Mouse (Mus musculus) frontal cortex, adult 2 months (tissue): ENCODE results near the gene Podxl. TPM values are rescaled to one million over a fixed set of nuclear protein-coding genes. Genes with fewer than 3 reads are reported as not detected.
"Not testable (repeated sequence)": the region's sequence is repeated elsewhere in the genome, so short reads cannot be mapped to it uniquely, and the experiment has no call there.

ENCODE experiments used
- DNase-seq, 2 experiments: peaks; one replicate each; pipeline ENCODE4 v3.0.0; 2022; ENCODE audit warnings: low spot score in 1 of 2; ENCODE audit errors: extremely low spot score in 1 of 2
- polyA plus RNA-seq: library from polyadenylated mRNA; depleted of rRNA; stranded (reverse); fragments of >200 nt; gene quantifications from 2 replicates; pipeline ENCODE4 v1.2.3, GENCODE M21; 2012

Gene Podxl
- polyA plus RNA-seq, 1 experiment, result 17.7 TPM

DNA sequence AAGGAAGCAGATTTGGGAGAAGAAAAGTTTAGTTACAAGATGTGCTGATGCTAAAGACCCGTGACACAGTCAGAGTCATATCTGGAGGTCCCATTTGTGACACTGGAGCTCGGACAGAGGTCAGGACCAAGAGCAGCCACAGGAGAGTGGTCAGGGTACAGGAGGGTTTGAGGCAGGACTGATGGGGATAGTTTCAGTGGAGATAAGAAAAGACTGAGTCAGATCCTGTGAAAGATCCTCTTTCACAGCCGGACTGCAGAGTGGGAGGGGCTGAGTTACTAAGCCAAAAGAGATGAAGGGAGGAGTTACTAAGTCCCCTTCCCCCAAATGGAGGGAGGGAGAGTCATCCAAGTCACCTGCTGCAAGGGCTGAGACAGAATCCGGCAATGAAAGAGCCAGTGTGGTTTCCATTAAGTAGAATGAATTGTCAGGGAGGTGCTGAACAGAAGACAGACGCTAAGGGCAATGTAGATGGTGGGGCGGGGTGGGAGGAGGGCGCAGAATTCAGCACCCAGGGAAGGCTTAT lies 4.4 kb upstream of the Podxl start:
- DNase-seq, result no peak

DNA sequence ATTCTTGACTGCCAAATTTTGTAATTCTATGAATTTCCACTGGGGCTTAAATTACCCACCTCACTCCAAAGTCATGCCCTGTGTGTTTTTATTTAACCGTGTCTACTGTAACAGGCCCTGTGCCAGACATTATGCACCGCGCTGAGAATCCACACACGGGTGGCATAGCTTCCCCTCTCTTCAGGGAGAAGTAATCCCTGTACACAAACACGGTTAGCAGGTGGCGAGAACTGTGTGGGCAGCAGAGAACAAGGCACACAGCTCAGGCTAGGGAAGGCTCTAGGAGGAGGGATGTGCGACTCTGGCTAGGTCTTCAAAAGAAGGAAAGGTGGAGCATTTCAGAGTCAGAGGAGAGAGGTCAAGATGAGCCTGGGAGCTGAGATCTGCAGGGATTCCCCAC lies 3.4 kb upstream of the Podxl start:
- peak in 1 of 2 experiments; percentile 23 for DNase-seq

DNA sequence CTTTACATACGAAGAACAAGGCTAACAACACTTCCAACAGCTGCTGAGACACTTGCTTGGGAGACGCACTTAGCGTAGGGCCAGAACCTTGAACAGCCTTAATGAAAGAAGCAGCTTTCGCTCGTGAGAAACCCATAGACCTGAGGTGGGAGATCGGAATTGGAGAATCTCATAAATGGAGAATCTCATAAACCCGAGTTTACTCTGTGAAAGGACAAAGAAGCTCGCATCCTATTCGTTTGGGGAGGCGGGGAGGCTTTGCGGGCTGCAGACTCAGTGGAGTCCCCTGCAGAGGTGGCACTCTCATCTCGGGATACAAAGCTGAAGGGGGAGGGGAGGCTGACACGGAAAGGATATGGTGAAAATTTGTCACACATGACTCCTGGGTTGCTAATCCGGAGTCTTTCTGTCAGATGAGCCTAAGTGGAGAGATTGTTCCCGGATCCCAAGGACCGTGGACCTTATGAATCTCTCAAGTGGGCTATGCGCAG lies 1.2 kb upstream of the Podxl start:
- DNase-seq, result peak in 1 of 2 experiments; percentile 8

DNA sequence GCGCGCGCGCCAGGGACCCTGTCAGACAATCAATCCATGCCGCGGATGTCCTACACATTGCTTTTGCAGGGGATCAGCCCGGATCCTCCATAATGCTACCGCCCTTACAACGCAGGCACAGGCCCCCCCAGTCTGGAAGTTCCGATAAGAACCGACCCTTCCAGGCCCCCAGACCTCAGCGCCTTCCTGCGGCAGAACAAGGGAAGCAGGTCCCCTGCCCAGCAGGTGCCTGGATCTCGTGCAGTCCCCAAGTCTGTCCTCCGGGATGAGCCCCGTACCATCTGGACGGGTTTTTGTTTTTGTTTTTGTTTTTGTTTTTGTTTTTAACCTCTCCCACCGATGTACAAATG lies 376 bp upstream of the Podxl start:
- no peak for DNase-seq

DNA sequence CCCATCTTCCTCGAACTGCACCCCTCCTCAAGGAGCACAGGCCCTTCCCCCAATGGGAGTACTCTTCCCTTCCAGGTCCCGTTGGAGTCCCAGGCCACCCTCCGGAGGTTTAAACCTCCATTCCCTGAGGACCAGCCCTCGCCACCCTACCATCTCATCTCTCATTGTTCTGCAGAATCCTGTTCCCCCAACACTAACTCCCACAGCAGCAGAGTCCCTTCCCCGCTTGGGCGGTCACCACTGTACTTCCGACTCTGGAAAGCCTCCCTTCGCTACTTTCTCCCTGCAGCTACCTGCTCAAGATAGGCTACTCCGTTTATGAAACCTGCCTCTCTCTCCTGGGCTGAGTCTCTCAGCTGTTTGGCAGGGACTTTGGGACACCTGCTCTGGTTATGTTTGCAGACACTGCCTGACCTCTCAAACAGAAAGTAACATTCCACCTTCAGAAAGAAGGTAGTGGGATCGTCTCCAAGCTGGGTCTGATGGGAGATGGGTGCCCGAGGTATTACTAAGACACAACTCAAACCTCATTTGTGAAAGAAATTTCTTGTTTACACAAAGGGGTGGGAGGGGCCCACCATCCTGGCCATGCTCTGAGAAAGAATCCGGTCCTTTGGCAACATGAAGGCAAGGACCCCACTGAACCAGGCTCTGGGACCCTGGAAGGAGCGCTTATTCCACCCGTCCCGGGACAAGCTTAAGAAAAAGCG lies 1.3 kb downstream of the Podxl start:
- no peak for DNase-seq

DNA sequence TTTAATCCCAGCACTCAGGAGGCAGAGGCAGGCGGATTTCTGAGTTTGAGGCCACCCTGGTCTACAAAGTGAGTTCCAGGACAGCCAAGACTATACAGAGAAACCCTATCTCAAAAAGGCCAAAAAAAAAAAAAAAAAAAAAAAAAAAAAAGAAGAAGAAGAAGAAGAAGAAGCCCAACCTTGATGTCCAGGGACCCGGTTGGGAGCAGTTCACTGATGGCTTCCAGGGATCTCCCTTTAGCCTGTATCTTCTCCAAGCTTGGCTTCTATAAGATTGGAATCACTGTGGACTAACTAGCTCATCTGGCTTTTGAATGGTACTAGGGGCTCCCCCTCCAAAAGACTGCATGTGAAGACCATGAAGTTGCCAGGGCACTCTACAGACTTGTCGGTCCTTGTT lies 1.8 kb downstream of the Podxl start:
- DNase-seq, result not testable (repeated sequence)

DNA sequence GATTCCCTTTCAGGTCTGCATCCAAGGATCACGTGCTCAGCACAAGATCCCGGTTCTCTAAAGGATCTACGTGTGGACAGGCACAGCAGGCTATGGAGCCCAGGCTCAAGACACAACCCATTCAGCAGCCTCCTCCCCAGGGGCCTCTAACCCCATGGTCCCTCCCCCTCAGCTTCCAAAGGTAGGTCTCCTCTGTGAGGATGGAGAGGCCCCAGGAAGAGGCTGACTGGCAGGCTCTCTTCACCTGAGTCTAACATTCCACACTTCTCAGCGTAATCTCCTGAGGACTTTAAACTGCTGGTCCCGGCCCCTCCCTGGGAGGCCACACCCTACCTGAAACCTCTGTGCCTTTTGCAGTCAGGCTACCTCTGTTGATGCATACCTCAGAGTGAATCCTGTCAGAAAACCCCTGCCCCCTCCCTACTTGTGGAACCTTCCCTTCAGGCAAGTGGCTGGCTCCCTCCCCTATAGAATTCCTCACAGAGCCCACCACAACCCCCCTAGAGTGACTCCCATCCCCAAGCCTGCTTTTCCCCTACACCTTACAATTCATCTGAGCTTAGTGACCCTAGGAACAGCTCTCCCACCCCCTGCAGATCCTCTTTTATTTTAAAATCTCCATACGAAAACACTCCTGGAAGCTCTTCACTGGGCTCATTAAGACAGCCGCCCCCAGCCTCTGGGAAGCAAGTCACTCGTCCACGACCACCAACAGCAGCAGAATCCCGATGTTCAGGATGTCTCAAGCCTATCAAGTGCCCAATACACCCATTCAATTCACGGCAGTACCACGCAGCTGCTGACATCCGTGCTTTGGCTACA lies 3.4 kb downstream of the Podxl start:
- DNase-seq, result no peak

DNA sequence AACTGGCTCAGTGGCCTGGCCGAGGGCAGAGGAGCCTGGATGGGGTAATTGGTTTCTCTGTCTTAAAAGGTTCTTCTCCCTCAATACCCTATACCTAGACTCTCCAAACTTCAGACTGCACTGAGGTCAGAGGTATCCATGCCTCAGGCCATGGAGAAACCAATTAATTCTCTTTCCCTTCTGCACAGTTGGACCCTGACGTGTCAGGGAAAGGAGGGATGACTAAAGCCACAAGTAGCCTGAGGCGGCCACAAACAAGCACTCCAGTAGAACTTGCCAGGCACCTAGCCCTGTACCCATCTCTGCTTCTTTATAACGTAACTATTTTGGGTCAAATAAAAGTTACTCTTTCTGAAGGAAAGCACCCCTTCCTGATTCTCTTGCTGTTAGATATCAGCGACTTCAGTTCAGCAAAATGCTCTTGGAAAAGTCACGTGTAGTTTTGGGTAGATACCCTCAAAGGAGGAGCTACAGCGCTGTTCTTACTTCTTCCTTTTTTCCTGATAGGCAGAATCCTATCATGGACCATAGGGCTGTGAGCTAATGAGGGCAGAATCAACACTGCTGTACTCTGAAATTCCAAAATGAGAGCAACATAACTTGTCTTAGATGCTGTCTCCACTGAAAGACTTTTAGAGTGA lies 7.2 kb downstream of the Podxl start:
- DNase-seq, result no peak

DNA sequence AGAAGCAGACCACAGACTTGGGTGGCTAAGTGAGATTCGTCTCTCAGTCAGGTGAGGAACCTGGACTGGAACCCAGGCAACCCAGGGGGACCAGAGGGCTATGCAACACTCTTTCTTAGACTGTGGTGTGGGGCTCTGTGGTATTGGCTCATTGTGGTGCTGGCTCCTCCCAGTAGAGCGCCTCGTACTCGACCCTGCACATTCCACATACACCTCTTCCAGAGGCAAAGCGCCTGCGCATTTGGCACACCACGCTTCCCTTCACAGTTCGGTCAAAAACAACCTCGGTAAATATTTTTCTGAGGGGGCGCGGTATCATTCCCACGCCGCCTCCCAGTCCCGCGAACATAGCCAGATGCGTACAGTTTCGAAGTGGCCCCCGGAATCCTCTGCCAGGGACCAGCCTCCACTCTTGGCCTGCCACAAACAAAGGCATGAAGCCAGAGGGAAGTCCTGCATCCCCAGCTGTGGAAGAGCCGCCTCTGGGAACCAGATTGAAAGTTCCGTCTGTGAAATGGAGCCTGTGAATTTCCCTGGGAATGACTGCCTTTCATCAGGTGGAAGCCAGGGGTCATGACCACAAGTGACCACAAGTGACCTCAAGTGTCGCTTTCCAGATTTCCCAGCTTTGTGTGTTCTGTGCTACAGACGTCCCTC lies 12.8 kb downstream of the Podxl start:
- no peak for DNase-seq

DNA sequence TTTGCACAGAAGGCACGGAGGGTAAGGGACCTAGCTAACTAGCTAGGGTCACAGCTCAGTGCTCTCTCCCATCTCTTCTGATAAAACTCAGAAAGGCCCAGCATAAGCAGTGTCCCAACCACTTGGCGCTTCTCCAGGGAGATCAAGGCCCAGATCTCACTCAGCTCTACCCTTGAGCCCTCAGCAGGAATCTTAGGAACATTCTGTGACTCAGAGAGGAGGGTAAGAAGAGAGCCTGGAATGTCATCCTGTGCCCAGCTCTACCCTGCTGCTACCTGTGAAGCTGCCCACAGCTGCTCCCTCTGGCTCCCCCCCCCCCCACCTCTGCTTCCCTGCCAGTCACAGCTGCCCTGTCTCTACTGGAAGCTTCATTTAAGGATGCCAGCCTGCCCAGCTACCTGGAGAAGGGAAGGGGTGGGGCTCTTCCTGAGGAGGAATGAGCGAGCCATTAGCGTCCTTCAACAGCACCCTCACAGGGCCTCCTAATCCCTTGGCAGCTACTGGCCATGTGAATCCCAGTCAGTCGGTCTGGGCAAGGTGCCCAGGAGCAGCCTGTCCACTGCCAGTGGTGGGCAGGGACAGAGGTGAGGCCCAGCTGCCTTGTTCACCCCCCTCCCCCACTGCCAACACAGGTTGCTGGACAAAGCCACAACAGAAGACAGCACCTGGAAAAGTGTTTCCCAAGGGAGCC lies 14.3 kb downstream of the Podxl start:
- no peak for DNase-seq

DNA sequence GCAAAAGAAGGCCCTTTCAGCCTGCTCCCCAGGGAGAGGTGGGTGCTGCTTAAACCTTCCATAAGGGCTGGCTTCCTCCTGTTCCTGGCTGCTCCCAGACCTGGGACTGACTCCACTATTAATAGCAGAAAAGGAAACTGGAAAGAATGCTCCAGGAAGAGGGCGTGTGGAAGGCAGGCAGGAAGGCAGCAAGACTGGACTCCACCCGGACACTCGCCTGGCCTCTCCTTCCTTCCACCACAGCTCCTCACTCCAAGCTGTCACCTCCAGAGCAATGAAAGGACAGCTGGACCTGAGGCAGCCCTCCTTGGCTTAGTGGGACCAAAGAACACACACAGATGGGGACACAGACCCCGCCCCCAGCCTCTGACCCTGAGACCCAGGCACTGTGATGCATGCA lies 19.5 kb downstream of the Podxl start:
- DNase-seq, result no peak

DNA sequence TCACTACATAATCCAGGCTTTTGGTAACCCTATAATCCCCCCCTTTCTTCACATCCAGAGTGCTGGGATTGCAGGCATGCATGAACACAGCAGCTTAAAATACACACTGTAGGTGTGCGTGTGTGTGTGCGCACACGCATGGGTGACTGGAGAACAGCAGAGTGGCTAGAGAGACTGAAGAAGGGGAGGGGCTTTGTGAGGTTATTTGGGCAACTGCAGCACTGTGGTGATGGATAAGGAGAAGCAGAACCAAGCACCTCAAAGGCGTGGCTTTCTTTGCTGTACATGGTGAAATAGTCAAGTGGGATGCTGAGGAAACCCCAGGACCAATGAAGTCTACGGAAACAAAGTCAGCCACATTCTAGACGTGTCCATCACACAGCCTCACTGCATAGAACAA lies 23.8 kb downstream of the Podxl start:
- DNase-seq, result no peak

DNA sequence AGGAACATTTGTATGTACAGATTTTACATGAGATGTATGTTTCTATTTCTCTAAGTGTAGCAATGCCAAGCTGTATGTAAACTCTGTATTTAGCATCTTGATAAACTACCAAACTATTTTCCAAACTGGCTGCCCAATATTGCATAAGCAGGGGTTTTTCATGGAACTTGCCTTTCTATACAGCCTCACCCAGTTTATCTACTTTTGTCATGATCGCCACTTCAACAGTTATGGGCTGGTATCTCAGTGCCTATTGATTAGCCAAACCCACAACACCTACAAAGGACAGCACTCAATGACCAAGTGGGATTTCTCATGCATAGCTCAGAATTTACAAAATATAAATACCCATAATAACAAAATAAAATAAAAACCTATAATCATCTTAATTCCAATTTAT lies 25.7 kb downstream of the Podxl start:
- no peak for DNase-seq

DNA sequence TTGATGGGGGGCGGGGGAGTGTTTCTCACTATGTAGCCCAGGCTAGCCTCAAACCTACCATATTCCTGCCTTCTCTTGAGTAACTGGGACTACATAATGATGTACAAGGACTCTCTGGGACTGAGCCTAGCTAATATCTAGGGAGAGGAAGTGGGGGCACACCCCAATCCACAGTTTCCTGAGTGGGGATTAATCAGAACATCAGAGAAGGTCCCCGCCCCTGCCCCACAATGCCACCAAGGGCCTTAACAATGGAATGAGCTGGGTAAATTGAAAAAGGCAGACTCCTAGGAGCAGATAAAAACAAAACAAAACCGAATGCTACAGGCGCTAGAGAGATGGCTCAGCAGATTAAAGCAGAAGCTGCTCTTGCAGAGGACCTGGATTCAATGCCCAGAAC lies 26.6 kb downstream of the Podxl start:
- no peak for DNase-seq

DNA sequence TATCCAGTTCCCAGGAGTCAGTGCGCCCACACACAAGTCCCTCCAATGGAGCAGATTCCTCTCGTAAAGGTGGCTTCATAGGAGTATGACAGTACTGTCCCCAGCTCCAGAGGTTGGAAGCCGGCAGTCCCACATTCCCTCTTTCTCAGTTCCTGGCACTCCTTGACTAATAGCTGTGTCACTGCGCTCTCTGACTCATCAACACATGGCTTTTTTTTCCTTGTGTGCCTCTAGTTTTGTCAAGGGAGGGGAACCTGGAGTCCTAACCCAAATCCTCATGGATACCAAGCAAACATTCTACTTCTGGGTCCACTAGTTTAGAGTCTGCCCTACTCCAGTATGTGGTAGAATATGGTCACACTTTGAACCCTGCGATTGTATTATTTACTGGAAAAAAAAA lies 29.1 kb downstream of the Podxl start:
- no peak for DNase-seq

DNA sequence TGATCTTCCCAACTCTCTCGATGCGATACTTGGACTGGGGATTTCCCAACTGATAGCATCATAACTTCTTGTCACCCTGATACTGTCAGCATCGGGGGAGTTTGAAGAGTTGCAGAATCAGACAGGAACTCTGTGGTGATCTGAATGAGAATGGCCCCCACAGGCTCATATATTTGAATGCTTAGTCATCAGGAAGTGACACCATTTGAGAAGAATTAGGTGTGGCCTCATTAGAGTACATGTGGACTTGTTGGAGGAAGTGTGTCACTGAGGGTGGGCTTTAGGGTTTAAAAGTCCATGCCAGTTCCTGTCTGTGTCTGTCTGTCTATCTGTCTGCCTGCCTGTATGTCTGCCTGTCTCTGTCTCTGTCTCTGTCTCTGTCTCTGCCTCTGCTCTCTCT lies 31.9 kb downstream of the Podxl start:
- DNase-seq, result no peak

DNA sequence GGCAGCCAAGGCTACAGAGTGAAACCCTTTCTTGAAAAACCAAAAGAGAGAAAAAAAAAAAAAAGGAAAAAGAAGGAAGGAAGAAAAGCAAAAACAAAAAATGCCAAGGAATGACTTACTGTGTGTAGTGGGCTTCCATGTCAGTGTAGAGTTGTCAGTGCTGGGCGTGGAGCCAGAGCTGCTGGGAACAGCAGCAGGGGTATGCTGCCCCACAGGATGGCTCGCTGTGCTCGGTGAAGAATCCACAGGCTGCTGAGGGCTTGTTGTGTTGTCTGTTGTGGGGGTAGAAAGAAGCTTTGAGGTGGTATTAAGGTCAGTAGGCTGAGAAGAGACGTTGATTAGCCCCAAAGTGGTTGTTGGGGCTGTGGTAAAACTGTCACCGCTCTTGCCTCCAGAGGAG lies 35.4 kb downstream of the Podxl start:
- no peak for DNase-seq

DNA sequence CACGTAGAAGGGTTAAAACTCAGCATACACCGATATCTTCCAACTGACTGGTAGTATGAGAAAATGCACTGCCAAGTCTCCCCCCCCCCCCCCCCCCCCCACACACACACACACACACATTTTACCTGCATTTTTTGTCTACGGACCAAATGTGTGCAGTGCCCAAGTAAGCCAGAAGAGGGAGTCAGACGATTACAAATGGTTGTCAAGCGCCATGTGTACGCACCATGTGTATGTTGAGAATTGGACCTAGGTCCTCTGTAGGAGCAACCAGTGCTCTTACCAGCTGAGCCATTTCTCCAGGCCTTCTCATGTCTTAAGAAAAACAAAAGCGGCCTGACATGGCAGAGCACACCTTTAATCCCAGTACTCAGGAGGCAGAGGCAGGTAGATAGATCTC lies 35.9 kb downstream of the Podxl start:
- DNase-seq, result peak; percentile 60 to 85

DNA sequence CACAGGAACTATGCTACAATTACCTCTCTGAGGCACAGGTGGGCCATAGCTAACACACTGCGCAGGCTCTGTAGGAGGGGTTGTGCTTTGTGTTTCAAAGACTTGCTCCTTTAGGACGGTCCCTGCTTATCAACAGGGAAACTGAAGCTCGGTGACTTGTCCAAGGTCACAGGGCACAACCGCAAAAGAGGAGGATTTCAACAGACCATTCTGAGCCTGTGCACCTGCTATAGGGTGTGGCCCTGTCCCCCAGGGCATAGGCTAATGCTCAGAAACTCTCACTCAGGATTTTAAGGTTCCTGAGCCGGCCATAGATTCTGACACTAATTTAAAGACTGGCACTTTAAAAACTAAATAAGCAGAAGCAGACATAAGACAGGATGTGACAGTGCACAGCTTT lies 36.9 kb downstream of the Podxl start:
- no peak for DNase-seq

DNA sequence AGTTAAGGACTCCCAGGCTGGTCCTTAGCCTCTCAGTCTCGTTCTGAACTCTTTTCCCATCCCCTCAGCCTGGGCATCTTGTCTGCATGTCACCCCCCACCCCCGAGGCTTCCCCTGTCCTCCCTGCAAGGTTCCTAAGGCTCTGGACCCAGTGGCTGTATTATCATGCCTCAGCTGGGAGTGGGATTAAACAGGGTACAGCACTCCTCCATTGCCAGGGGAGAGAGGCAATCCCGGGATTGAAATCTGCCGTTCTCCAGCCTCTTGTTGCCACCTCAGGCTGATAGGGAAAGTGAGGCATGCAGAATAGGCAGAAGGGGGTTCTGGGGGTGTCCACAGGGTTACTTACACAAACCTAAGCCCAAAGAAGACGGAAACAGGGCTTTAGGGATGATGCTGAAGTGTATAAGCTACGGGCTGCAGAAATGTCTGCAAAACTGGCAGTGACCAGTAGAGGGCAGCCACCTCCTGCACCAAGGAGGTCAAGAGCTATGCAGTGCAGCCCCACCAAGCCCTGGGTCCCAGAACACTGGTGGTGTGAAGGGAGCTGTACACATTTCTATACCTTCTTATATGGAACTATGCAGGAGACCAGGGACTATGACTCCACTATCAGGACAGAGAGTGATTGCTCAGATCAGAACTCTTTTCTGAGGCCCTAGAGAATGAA lies 38.4 kb downstream of the Podxl start:
- DNase-seq, result peak in 1 of 2 experiments; percentile 79
